ENCODE assay signal across 8 mouse cellular contexts in genomic region chr4:83383899-83384490, GRCm38 (mm10). TPM values are rescaled to one million over a fixed set of nuclear protein-coding genes. Genes with fewer than 3 reads are reported as not detected.
DNase-seq lines count a peak whose midpoint lies in the region; ATAC-seq and TF ChIP-seq lines count a peak whose summit lies in the region.

No protein-coding gene starts in this region.

- H3K9me3 ChIP-seq in kidney, postnatal 0 days (replicated peaks; ENCODE audit: low read length) = no peaks in the 10 kb centered on the region

- no peaks in the 10 kb centered on the region for H3K27me3 ChIP-seq in kidney, postnatal 0 days (ENCODE audit: insufficient read depth, low read length)
- no peaks in the 10 kb centered on the region for H3K27me3 ChIP-seq in small intestine, adult 2 months (ENCODE audit: control insufficient read depth, insufficient read depth, low read length)

- 66% methylated on average over 6 of the region's 6 CpGs for WGBS in kidney, postnatal 0 days
- WGBS in small intestine, adult 2 months = 24% methylated on average over 6 of the region's 6 CpGs

- H3K36me3 ChIP-seq in kidney, postnatal 0 days (ENCODE audit: insufficient read depth, low read length) = no peaks in the 10 kb centered on the region
- no peaks in the 10 kb centered on the region for H3K36me3 ChIP-seq in small intestine, adult 2 months (ENCODE audit: control insufficient read depth, insufficient read depth, low read length)

- H3K4me3 ChIP-seq in kidney, postnatal 0 days (replicated peaks; ENCODE audit: low read depth, low read length) = no peak overlapping the region
- H3K4me3 ChIP-seq in small intestine, adult 2 months (ENCODE audit: low read depth, low read length) = no peak overlapping the region

- H3K9ac ChIP-seq in kidney, postnatal 0 days (ENCODE audit: low read depth, low read length) = no peak overlapping the region

- H3K27ac ChIP-seq in kidney, postnatal 0 days = no peak overlapping the region
- H3K27ac ChIP-seq in small intestine, adult 2 months (ENCODE audit: insufficient read depth, low read depth, low read length) = no peak overlapping the region

- peak; percentile 36 for TF ChIP-seq CTCF in kidney, postnatal 0 days (IDR thresholded peaks at IDR 0.05; ENCODE audit: low read depth)
- peak; percentile 49; the same call in 1 of the 2 replicates for TF ChIP-seq CTCF in small intestine, adult 2 months (IDR thresholded peaks at IDR 0.05; ENCODE audit: extremely low read depth, insufficient read length, insufficient replicate concordance, low read depth, low read length)

- no peak overlapping the region for H3K4me2 ChIP-seq in kidney, postnatal 0 days (ENCODE audit: low read length)

- H3K4me1 ChIP-seq in kidney, postnatal 0 days (replicated peaks; ENCODE audit: insufficient read depth, low read length) = no peaks in the 10 kb centered on the region
- H3K4me1 ChIP-seq in small intestine, adult 2 months (ENCODE audit: control insufficient read depth, insufficient read depth, insufficient read length, low read length) = peaks cover 5% of the 10 kb centered on the region; the same call in 1 of the 2 replicates

- DNase-seq in embryo, embryonic 10.5 days (ENCODE audit: low spot score) = peak; percentile 51
- no peak for DNase-seq in embryo, embryonic 10 days (ENCODE audit: low spot score)
- peak; percentile 13 for DNase-seq in ovary, postnatal 36 days (ENCODE audit: low spot score)
- DNase-seq in ovary, postnatal 14 days (ENCODE audit: low spot score) = no peak
- DNase-seq in cerebellum, adult 9-10 months = peak; percentile 67
- peak; percentile 14 for DNase-seq in kidney, postnatal 0 days (ENCODE audit: low spot score)
- DNase-seq in neural tube, embryonic 10.5 days (ENCODE audit: extremely low spot score, low spot score) = no peak

- ATAC-seq in kidney, postnatal 0 days (replicated peaks; ENCODE audit: low FRiP score, low read depth) = no peak

- no peak for TF ChIP-seq POLR2A in small intestine, adult 2 months (IDR thresholded peaks at IDR 0.05; ENCODE audit: low read depth, low read length)

RNA-seq across cellular contexts. Expression of gene Snapc3, which starts 33.5 kb away (rescaled TPM):
- 27.3 and 29.1 TPM in 2 replicates for polyA plus RNA-seq in kidney, postnatal 0 days (2015; fragmentation: Nextera tagmentation; extraction: Ambion mirVana)
- polyA plus RNA-seq in small intestine, adult 2 months (2012; rRNA removed) = 5.6 and 11.3 TPM in 2 replicates

RNA-seq across cellular contexts. Expression of gene Ttc39b, which starts 59.9 kb away (rescaled TPM):
- polyA plus RNA-seq in kidney, postnatal 0 days (2015; fragmentation: Nextera tagmentation; extraction: Ambion mirVana) = 3.8 and 4.8 TPM in 2 replicates
- polyA plus RNA-seq in small intestine, adult 2 months (2012; rRNA removed) = 1.4 and 1.9 TPM in 2 replicates

Comparison
In these comparisons a context has a peak if more than half of its experiments do, and no peak if none do; other contexts are left out.
1. DNase-seq: peak in embryo, embryonic 10.5 days (single experiment), ovary, postnatal 36 days (single experiment), cerebellum, adult 9-10 months (single experiment) and kidney, postnatal 0 days (single experiment); none in embryo, embryonic 10 days (single experiment), ovary, postnatal 14 days (single experiment) and neural tube, embryonic 10.5 days (single experiment).